Mouse (Mus musculus) midbrain, embryonic 12.5 days (tissue): Measurements from ENCODE around the gene Npcd. TPM values are rescaled to one million over a fixed set of nuclear protein-coding genes. Genes with fewer than 3 reads are reported as not detected.

Experiments used
- ATAC-seq: fragments of 200-750 bp; cut with Nextera tagmentation; 2 replicates; pipeline ENCODE4 v1.8.0; 2017; ENCODE audit warnings: low read depth, moderate TSS enrichment, moderate library complexity; ENCODE audit not compliant: low FRiP score
- H3K27ac ChIP-seq: fragments of 300-500 bp; sonication (generic); replicated peaks from 2 replicates; pipeline ENCODE4 v1.5.1; 2016; ENCODE audit warnings: mild to moderate bottlenecking
- H3K27me3 ChIP-seq: fragments of 300-500 bp; sonication (generic); 2 replicates; pipeline ENCODE4 v1.6.1; 2016; ENCODE audit warnings: mild to moderate bottlenecking
- H3K36me3 ChIP-seq: fragments of 300-500 bp; sonication (generic); 2 replicates; pipeline ENCODE4 v1.6.1; 2016
- H3K4me1 ChIP-seq: fragments of 300-500 bp; sonication (generic); 2 replicates; pipeline ENCODE4 v1.6.1; 2016
- H3K4me2 ChIP-seq: fragments of 300-500 bp; sonication (generic); replicated peaks from 2 replicates; pipeline ENCODE4 v1.6.1; 2016; ENCODE audit warnings: mild to moderate bottlenecking, moderate library complexity
- H3K4me3 ChIP-seq: fragments of 300-500 bp; sonication (generic); 2 replicates; pipeline ENCODE4 v1.5.1; 2016; ENCODE audit warnings: mild to moderate bottlenecking
- H3K9ac ChIP-seq: fragments of 300-500 bp; sonication (generic); replicated peaks from 2 replicates; pipeline ENCODE4 v1.6.1; 2016; ENCODE audit warnings: mild to moderate bottlenecking, moderate library complexity
- H3K9me3 ChIP-seq: fragments of 300-500 bp; sonication (generic); 2 replicates; pipeline ENCODE4 v1.6.1; 2016; ENCODE audit warnings: mild to moderate bottlenecking
- WGBS: fragments of 180-500 bp; shearing (Covaris S2); methylation state at CpG from one replicate; pipeline ENCODE4 v1.1.7; 2016; 5-methylcytosine and 5-hydroxymethylcytosine counted together
- polyA plus RNA-seq: library from polyadenylated mRNA; unstranded; fragments of >200 nt; fragmentation: Nextera tagmentation; extraction: Ambion mirVana; gene quantifications from 2 replicates; pipeline ENCODE4 v1.2.1, GENCODE M21; 2016

Gene Npcd
- polyA plus RNA-seq, 1 experiment from 2014 or later, result 0.45 TPM

- Histone ChIP-seq H3K4me1 (peaks cover 12% of the 10 kb centered on the region), H3K27me3 (no peaks in the 10 kb centered on the region), H3K4me2 (no peak overlapping the region), H3K27ac (peak overlapping the region; percentile 49; the same call in 1 of the 2 replicates), H3K9me3 (no peaks in the 10 kb centered on the region), H3K4me3 (no peak overlapping the region), H3K9ac (no peak overlapping the region), H3K36me3 (peaks cover 15% of the 10 kb centered on the region)
- no peak for ATAC-seq
- WGBS, result 93% methylated on average over 3 of the region's 3 CpGs
Observed at GRCm38 (mm10) chr15:79757118-79757517, 76.9 kb downstream of the Npcd start.

- Histone ChIP-seq H3K4me3 (no peak overlapping the region), H3K4me2 (no peak overlapping the region), H3K9ac (no peak overlapping the region), H3K4me1 (peaks cover 12% of the 10 kb centered on the region), H3K27me3 (no peaks in the 10 kb centered on the region), H3K27ac (peak overlapping the region; percentile 49; the same call in 1 of the 2 replicates), H3K9me3 (no peaks in the 10 kb centered on the region), H3K36me3 (peaks cover 6% of the 10 kb centered on the region; the same call in 1 of the 2 replicates)
- ATAC-seq, result no peak
- 75% methylated on average over 8 of the region's 8 CpGs for WGBS
Observed at GRCm38 (mm10) chr15:79755977-79756625, 77.9 kb downstream of the Npcd start.

- H3K4me2 ChIP-seq, result no peak overlapping the region
- no peaks in the 10 kb centered on the region for H3K9me3 ChIP-seq
- H3K9ac ChIP-seq, result no peak overlapping the region
- 87% methylated on average over 4 of the region's 4 CpGs for WGBS
- no peak for ATAC-seq
- no peaks in the 10 kb centered on the region for H3K27me3 ChIP-seq
- no peak overlapping the region for H3K27ac ChIP-seq
- peaks cover 12% of the 10 kb centered on the region for H3K4me1 ChIP-seq
- H3K4me3 ChIP-seq, result no peak overlapping the region
- no peaks in the 10 kb centered on the region for H3K36me3 ChIP-seq
Observed at GRCm38 (mm10) chr15:79755176-79755575, 78.9 kb downstream of the Npcd start.

- no peaks in the 10 kb centered on the region for H3K27me3 ChIP-seq
- WGBS, result 57% methylated on average over 4 of the region's 4 CpGs
- no peak for ATAC-seq
- H3K4me3 ChIP-seq, result no peak overlapping the region
- no peak overlapping the region for H3K4me2 ChIP-seq
- H3K27ac ChIP-seq, result no peak overlapping the region
- H3K36me3 ChIP-seq, result no peaks in the 10 kb centered on the region
- H3K4me1 ChIP-seq, result peaks cover 12% of the 10 kb centered on the region
- no peak overlapping the region; the same call in 1 of the 2 replicates for H3K9ac ChIP-seq
- no peaks in the 10 kb centered on the region for H3K9me3 ChIP-seq
Observed at GRCm38 (mm10) chr15:79753873-79754272, 80.2 kb downstream of the Npcd start.

GRCm38 (mm10) chr15:79753420-79753752 lies 80.7 kb downstream of the Npcd start:
- Histone ChIP-seq H3K27ac (no peak overlapping the region), H3K36me3 (no peaks in the 10 kb centered on the region), H3K4me1 (peaks cover 12% of the 10 kb centered on the region), H3K9me3 (no peaks in the 10 kb centered on the region), H3K4me3 (no peak overlapping the region), H3K4me2 (no peak overlapping the region), H3K27me3 (no peaks in the 10 kb centered on the region), H3K9ac (no peak overlapping the region)
- WGBS, result 90% methylated on average over 3 of the region's 3 CpGs
- ATAC-seq, result 0 out of 2 replicates have a peak, but pooled peaks have one; percentile 27

GRCm38 (mm10) chr15:79752742-79753419 lies 81.2 kb downstream of the Npcd start:
- Histone ChIP-seq H3K36me3 (no peaks in the 10 kb centered on the region), H3K27ac (no peak overlapping the region), H3K9ac (no peak overlapping the region), H3K4me1 (peaks cover 12% of the 10 kb centered on the region), H3K9me3 (no peaks in the 10 kb centered on the region), H3K27me3 (no peaks in the 10 kb centered on the region), H3K4me3 (no peak overlapping the region), H3K4me2 (no peak overlapping the region)
- 0 out of 2 replicates have a peak, but pooled peaks have one; percentile 12 for ATAC-seq
- 23% methylated on average over 11 of the region's 11 CpGs for WGBS

- ATAC-seq, result no peak
- Histone ChIP-seq H3K36me3 (no peaks in the 10 kb centered on the region), H3K4me3 (no peak overlapping the region), H3K27ac (no peak overlapping the region), H3K9me3 (no peaks in the 10 kb centered on the region), H3K27me3 (no peaks in the 10 kb centered on the region), H3K4me2 (no peak overlapping the region), H3K9ac (no peak overlapping the region), H3K4me1 (peaks cover 10% of the 10 kb centered on the region)
- 84% methylated on average over 17 of the region's 17 CpGs for WGBS
Observed at GRCm38 (mm10) chr15:79751772-79752171, 82.3 kb downstream of the Npcd start.

GRCm38 (mm10) chr15:79750266-79750665 lies 83.8 kb downstream of the Npcd start:
- H3K4me2 ChIP-seq, result no peak overlapping the region
- no peaks in the 10 kb centered on the region for H3K9me3 ChIP-seq
- ATAC-seq, result no peak
- no peak overlapping the region for H3K4me3 ChIP-seq
- H3K36me3 ChIP-seq, result no peaks in the 10 kb centered on the region
- H3K9ac ChIP-seq, result no peak overlapping the region
- no peaks in the 10 kb centered on the region for H3K4me1 ChIP-seq
- H3K27me3 ChIP-seq, result no peaks in the 10 kb centered on the region
- 91% methylated on average over 8 of the region's 8 CpGs for WGBS
- H3K27ac ChIP-seq, result no peak overlapping the region

GRCm38 (mm10) chr15:79749162-79749561 lies 84.9 kb downstream of the Npcd start:
- H3K27ac ChIP-seq, result no peak overlapping the region
- no peak overlapping the region for H3K4me2 ChIP-seq
- H3K4me1 ChIP-seq, result no peaks in the 10 kb centered on the region; the same call in 1 of the 2 replicates
- no peak for ATAC-seq
- H3K9me3 ChIP-seq, result no peaks in the 10 kb centered on the region
- WGBS, result 89% methylated on average over 7 of the region's 7 CpGs
- H3K4me3 ChIP-seq, result no peak overlapping the region
- H3K27me3 ChIP-seq, result no peaks in the 10 kb centered on the region
- no peak overlapping the region for H3K9ac ChIP-seq
- no peaks in the 10 kb centered on the region for H3K36me3 ChIP-seq

GRCm38 (mm10) chr15:79747998-79748397 lies 86.0 kb downstream of the Npcd start:
- WGBS, result 55% methylated on average over 11 of the region's 11 CpGs
- H3K4me2 ChIP-seq, result no peak overlapping the region
- ATAC-seq, result no peak

GRCm38 (mm10) chr15:79745883-79746282 lies 88.2 kb downstream of the Npcd start:
- 91% methylated on average over 5 of the region's 5 CpGs for WGBS
- ATAC-seq, result no peak
- Histone ChIP-seq H3K9me3 (no peaks in the 10 kb centered on the region), H3K27me3 (no peaks in the 10 kb centered on the region), H3K27ac (no peak overlapping the region), H3K9ac (no peak overlapping the region), H3K4me3 (no peak overlapping the region), H3K4me1 (peaks cover 13% of the 10 kb centered on the region), H3K36me3 (no peaks in the 10 kb centered on the region), H3K4me2 (no peak overlapping the region)

More at GRCm38 (mm10) chr15:79747998-79748397, 86.0 kb downstream of the Npcd start:
- peaks cover 2% of the 10 kb centered on the region; the same call in 1 of the 2 replicates for H3K4me1 ChIP-seq
- H3K36me3 ChIP-seq, result no peaks in the 10 kb centered on the region
- H3K9me3 ChIP-seq, result no peaks in the 10 kb centered on the region
- H3K4me3 ChIP-seq, result no peak overlapping the region
- H3K27ac ChIP-seq, result no peak overlapping the region
- H3K9ac ChIP-seq, result no peak overlapping the region
- no peaks in the 10 kb centered on the region for H3K27me3 ChIP-seq

- 91% methylated on average over 10 of the region's 10 CpGs for WGBS
- H3K27me3 ChIP-seq, result no peaks in the 10 kb centered on the region
- H3K4me3 ChIP-seq, result no peak overlapping the region
- H3K27ac ChIP-seq, result no peak overlapping the region
- ATAC-seq, result no peak
- H3K9me3 ChIP-seq, result no peaks in the 10 kb centered on the region
- H3K4me1 ChIP-seq, result peaks cover 18% of the 10 kb centered on the region
- no peaks in the 10 kb centered on the region for H3K36me3 ChIP-seq
- no peak overlapping the region for H3K9ac ChIP-seq
- H3K4me2 ChIP-seq, result no peak overlapping the region
Observed at GRCm38 (mm10) chr15:79745312-79745711, 88.7 kb downstream of the Npcd start.
